Mouse (Mus musculus) mesoderm, embryonic 11.5 days (tissue): ENCODE data around the gene Nemp1.
A peak's percentile ranks its signal among the peaks of the same experiment; 100 is the strongest.

Source experiments
- DNase-seq: peaks from one replicate; pipeline ENCODE4 v3.0.0-alpha.2; 2012; ENCODE audit warnings: low read depth, low spot score

The Nemp1 gene

DNA sequence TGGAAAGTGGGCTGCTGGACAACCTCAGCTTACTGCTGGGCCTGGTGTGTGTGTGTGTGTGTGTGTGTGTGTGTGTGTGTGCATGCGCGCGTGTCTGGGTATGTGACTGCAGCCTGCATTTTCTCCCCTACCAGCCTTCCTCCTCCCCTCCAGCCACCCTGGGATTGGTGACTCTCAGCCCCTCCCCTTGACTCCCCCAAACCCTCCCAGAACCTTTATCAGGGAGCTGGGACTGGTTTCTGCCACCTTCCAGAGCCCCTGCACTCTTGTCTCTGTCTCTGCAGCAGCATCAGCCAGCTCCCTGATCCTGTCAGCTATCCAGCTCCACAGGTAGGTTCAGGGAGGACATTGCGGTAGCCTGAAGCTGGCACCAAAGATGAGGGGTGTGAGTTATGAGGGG, 58.4 kb downstream of the Nemp1 start:
- DNase-seq: no peak

DNA sequence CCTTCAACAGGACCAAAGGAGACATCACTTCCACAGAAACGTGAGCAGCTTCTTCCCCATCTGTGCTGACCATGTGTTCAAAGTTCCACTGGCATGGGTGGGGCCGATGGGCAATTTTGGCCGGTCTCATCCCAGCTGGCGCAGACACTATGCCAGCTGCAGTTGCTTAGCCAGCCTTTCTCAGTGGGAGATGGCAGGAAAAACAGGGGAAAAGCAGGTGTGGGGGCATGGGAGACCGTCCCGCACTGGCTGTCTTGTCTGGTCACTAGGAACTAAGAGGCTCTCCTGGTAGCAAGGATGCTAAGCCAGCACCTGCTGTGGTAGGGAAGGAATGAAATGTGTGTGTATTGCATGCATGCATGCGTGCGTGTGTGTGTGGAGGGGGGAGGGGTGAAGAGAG, 61.7 kb downstream of the Nemp1 start:
- no peak for DNase-seq

DNA sequence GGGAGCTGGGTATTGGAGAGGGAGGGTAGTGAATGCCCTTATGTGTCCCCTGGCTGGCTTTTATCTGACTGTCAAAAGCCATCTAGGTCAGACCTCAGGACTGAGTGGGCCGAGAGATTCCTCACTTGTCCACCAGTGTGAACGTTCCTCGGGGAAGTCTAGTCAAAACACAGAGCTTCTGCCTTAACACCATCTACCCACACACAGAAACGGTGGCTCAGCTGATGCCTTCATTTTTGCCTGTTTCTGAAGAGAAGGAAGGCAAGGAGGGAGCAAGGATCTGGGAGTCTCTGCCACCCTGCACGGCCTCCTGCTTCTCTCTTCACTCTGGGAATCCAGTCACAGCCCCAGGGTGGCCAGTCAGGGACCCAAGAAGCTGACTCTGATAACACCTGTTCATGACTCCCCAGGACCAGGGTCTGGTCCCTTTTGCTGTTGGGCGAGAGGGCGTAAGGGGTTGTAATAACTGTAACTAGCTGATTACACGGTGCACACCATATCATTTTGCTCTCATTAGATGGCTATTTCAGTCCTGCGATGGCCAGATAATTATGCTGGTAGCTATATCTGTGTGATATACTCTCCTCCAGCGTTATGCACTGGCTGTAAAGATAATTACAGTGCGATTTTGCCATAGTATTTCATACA, 63.7 kb downstream of the Nemp1 start:
- no peak for DNase-seq

DNA sequence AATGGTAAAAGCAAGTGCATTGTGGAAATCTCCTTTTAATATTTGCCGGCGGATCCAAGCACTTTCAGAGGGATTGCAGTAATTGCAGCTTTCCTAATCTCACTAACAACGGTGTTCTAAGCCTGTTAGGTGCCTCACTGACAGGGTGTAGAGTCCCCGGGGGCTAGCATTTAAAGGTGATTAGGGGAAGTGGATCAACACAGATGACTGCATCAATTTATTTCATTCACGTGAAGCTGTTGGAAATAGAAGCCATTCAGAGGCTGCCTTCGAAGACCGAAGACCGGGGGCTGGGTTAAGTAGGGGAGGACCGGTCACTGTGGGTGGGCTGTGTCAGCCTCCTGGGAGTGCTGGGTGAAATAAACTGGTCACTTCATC, 64.2 kb downstream of the Nemp1 start:
- no peak for DNase-seq

DNA sequence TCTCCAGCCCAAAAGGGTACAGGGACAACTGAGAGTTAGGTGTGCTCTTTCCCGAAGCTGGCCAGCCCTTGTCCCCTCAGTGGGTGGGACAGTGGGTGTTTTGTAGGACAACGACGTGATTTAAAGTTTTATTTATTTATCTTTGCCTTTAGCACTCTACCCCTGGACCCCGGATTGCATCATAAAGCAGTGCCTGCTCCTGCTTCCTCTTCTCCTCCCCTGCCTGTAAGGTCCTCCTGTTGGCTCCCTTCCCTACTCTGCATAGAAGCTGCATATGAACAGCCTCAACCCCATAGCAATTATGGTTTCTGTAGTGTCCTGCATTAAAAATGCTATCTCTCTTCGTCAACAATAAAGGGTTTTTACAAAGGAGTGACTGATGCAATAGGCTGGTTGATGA, 64.7 kb downstream of the Nemp1 start:
- no peak for DNase-seq

DNA sequence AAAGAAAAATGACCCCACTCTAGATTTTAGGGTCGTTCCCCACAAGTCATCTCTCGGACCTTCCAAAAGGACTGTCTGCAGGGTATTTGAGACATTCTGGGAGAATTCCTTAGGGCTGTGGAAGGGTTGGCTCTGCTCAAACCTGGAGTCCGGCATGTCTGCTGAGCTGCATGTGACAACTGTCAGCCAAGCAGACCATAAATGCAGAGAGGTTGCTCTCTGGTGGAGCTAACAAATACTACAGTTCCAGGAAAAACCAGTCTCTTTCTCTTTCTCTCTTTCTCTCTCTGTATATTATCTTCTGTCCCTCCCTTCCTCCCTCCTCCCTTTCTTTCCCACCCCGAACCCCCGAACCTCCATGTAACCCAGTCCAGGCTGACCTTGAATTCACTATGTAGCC, 67.7 kb downstream of the Nemp1 start:
- DNase-seq: no peak

DNA sequence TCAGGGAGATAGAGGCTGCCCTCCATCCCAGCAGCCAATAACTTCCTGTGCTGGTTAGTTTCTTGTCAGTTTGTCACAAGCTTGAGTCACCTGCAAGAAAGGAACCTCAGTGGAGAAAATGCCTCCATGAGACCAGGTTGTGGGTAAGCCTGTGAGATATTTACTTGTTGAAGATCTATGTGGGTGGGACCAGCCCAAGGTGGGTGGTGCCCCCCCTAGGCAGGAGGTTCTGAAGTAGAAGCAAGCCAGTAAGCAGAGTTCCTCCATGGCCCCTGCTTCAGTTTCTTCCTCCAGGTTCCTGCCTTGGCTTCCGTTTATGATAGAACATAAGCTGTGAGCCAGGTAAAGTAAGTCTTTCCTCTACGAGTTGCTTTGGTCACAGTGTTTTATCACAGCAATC, 69.6 kb downstream of the Nemp1 start:
- no peak for DNase-seq

DNA sequence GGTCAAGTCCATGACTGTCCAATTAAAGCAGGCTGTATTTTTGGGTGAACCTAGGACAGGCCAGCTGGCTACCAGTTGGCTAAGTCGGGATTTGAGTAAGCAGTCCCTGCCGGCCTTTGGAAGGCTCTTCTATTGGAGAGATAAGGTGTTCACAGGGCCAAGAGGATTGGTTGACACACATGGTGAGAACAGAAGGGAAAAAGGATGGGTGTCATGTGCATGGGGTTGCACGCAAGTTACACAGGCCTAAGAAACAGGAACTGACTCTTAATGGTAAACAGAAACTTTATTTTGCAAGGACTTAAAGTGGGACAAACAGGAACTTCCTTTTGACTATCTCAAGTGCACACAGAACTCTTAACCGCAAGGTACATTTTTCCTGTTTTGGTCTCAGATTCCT, 70.2 kb downstream of the Nemp1 start:
- no peak for DNase-seq

DNA sequence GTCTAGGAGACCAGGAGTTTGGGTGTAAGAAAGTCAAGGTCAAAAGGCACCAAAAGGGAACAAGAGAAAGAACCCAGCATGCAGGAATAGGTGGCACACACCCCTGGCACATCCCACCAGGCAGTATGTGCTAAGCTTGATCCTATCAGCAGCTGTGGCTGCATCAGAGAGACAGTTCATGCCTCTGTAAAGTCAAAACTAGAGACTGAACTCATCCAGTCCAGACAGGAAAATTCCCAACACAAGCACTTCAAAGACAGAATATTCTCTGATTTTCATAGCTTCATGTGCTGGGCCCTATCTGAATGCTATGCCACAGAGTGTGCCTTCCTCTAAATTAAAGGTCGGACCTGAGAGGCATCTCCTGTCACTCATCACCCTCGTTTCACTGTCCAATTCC, 70.9 kb downstream of the Nemp1 start:
- DNase-seq: no peak

DNA sequence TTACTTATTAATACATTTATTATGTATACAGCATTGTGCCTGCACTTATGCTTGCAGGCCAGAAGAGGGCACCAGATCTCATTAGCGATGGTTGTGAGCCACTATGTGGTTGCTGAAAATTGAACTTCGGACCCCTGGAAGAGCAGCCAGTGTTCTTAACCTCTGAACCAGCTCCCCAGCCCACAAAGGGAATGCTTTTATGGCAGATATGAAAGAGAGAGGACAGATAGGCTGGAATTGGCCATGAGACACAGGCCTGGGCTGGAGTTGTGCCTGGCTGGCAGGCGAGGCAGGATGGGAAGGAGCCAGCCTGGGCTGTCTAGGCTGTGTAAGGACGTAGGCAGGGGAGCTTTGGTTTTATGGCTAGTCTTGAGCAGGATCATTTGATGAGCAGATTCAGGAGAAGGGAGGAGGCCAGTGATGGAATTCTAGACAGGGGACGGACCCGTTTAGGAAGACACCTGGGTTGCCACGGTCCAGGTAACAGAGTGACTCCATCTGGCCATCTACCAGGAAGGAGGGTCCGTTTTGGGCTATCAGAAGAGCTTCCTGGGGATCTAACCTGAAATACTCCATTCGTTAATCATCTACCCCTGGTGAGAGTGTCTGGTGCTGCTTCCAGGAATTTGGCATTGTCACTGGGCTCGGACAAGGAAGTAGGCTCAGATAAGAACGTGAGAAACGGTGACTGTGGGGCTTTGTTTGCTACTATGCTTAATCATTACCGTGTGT, 71.6 kb downstream of the Nemp1 start:
- peak; percentile 63 for DNase-seq

DNA sequence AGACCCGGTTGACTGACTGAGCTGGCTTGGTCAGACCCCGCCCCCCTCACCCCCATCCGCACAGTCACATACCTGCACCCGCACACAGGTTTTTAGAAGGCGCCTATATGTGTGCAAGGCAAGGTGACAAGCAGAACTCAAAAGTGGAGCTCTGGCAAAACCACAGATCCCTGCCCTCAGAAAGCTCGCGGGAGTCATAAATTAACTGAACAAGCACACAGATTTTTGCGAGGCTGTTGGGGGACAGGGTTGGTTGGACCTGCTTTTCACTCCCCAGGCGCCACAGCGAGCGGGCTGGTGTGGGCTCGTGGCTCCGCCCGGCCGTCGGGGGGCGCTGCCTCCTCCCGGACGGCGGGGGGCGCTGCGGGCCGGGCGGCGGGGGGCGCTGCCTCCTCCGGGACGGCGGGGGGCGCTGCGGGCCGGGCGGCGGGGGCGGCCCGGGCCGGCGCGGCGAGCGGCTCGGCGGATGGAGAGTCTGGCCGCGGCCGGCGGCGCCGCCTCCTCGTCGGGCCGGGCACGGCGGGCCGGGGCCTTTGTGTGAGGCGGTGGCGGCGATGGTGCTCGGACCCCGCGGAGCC, 72.5 kb downstream of the Nemp1 start, which contains the start of gene Zbtb39:
Gene Zbtb39, plus strand, starts transcription at position 456 of the 578 bp plus-strand sequence.
- peak; percentile 85 for DNase-seq

DNA sequence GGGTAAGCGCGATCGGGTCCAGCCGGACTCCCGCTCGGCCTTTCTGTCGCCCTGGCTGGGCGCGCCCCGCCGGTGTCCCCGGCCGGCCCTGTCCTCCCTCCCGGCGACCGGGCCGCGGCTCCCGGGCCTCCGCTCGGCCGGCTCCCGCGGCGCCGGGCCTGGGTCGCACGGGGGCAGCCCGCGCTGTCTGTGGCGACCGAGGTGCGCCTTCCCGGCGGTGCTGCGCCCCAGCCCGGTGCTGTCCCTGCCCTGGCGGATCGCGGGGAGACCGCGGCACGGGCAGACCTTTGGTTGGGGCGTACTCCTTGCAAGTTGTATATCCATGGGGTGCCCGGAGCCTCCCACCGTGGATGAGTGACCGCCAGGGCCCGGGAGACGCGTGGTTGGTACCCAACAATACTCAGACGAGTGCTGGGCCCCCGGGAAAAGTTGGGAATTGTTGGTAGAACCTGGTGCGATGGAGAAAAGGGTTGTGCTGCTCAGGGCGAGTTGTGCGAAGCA, 73.0 kb downstream of the Nemp1 start:
- no peak for DNase-seq

DNA sequence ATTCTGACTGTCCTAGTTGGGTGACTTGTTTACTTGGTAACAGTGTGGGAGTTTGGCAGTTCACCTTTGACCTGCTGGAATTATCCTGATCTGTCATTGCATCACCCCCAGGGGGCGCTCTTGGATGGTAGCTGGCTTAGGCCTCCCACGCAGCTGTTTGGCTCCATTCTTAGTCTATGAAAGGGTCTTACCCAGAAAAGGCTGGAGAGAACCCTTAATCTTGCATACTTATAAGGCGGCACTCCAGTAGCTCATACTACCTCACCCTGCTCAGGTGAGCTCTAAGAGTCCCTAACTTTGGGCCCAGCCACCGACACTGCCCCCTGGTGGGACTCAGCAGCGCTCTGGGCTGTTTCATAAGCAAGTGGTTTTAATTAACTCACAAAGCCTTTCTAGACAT, 78.0 kb downstream of the Nemp1 start:
- peak; percentile 55 for DNase-seq

DNA sequence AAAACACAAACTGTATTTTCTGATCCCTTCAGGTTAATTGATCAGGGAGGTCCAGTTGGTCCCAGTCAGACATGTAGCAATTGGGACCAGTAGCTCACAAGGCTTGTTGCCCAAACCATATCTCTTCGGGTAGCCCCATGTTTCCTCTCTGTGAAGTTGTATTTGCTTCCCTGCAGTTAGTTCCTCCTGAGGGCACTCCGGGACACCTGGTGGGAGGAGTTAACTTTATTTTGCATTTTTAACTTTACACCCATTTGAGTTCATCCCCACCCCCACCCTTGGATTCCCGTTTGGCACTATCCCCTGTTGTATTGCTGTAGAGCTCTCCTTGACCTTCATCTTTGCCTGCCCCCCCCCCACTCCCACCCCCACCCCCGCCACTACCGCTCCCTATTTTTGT, 79.2 kb downstream of the Nemp1 start:
- no peak for DNase-seq

DNA sequence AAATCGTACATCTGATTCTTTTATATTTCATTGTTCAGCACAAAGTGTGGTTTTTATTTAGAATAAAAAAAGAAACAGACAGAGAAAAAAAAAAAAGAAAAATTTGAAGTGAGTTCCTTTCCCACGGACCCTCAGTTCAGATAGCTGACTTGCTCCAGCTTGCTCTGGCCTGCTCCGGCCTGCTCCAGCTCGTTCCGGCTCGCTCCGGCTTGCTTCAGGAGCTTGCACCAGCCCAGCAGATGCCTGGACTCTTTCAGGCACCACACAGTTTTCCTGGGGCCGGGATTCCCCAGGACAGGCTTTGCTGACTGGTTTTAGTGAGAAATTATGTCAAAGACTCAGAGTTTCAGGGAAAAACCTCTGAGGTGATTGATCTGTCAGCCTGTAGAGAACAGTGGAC, 80.6 kb downstream of the Nemp1 start:
- no peak for DNase-seq

DNA sequence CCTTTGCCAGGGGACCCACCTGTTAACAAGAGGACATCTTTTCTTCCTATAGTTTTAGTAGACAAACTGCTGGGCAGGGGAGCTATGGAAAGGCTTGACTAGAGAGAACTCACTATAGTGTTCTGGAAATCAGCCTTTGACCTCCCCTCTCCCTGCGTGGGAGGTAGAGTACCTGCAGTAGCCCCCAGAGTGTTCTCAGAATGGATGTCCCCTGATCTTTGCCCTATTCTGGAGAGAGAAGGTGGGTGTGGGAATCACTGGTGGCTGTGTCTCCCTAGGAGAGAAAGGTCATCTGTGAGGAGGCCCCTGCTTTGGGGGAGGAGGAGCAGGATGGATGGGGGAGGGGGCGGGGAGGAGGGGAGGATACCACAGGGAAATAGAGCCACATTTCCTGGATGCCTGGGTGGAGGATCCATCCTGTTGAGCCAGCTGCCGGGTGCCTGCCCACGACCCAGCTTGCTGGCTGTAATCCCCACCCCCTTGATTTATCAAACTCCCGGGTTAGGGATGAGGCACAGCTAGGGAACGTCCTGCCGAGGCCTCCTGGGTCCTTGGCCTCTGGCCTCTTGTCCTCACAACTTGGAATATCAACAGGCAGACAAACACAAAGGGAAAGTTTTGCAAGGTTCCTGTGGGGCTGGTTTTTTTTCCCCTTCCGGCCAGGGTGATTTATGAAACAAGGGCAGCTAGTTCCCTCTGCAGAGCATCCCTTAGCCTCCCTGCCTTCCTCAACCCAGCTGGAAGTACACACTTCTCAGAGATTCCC, 82.3 kb downstream of the Nemp1 start:
- peak; percentile 59 for DNase-seq

DNA sequence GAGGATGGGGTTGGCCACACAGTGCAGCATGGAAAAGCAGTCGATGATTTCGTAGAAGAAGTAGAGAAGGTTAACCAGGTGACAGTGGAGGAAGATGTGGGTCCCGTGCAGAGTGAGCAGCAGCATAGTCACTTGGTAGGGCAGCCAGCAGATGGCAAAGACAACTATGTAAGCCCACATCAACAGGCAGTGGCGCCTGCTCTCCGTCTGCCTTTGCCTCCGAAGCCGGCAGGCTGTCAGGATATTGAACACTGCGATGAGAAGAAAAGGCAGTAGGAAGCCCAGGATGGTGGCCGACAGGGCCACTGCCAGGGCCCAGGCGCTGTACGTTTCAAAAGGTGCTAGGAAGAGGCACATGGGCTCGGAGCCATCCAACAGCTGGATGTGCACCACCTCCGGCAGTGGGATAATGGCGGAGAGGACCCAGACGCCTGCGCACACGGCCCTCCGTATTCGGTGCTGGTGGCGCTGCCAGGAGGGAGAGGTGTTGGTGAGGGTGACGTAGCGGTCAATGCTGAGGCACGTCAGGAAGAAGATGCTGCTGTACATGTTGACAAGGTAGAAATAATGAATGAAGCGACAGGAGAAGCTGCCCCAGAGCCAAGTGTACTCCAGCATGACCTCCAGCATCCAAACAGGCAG, 83.6 kb downstream of the Nemp1 start:
- DNase-seq: no peak
